Mouse (Mus musculus) erythroblast, adult 5-6 weeks (primary cell): ENCODE data around the gene Ids. TPM values are rescaled to one million over a fixed set of nuclear protein-coding genes. Genes with fewer than 3 reads are reported as not detected.
"Not testable (repeated sequence)": the region's sequence is repeated elsewhere in the genome, so short reads cannot be mapped to it uniquely, and the experiment has no call there.

ENCODE experiments used
- ATAC-seq: replicated peaks from 2 replicates; pipeline ENCODE4 v1.8.0; 2016; ENCODE audit warnings: moderate number of reproducible peaks, mild to moderate bottlenecking, moderate TSS enrichment, inconsistent platforms; ENCODE audit not compliant: poor library complexity, low FRiP score, severe bottlenecking
- total RNA-seq, 2 experiments: library from RNA; stranded (forward) in 1 of 2; stranded (reverse) in 1 of 2; fragments of 150-400 nt in 1 of 2; fragments of 200-764, 138-1000 nt in 1 of 2; gene quantifications; 2 replicates each; pipeline versions ENCODE4 v1.2.3 to v1.2.4; 2015 to 2017; ENCODE audit warnings: low replicate concordance in 2 of 2

Gene Ids
- total RNA-seq (2015; ENCODE audit: low replicate concordance) (13.0 and 13.1 TPM in 2 replicates), total RNA-seq (2017; ENCODE audit: low replicate concordance) (1.7 and 2.2 TPM in 2 replicates)

GRCm38 (mm10) chrX:70364661-70365613 lies at the start of gene Ids:
Gene Ids, minus strand, starts transcription at chrX:70365084.
- peak; percentile 99 for ATAC-seq

- ATAC-seq: not testable (repeated sequence)
Observed at GRCm38 (mm10) chrX:70392636-70393035, 27.8 kb upstream of the Ids start.

GRCm38 (mm10) chrX:70385962-70386351 lies 21.1 kb upstream of the Ids start:
- peak; percentile 66 for ATAC-seq

- peak; percentile 98 for ATAC-seq
Observed at GRCm38 (mm10) chrX:70385276-70385961, 20.5 kb upstream of the Ids start, which contains the start of gene 1110012L19Rik. Gene 1110012L19Rik, plus strand, starts transcription at chrX:70385877.

GRCm38 (mm10) chrX:70384917-70385275 lies 20.0 kb upstream of the Ids start:
- ATAC-seq: no peak

- ATAC-seq: not testable (repeated sequence)
Observed at GRCm38 (mm10) chrX:70374469-70375110, 9.7 kb upstream of the Ids start.

- not testable (repeated sequence) for ATAC-seq
Observed at GRCm38 (mm10) chrX:70369758-70370157, 4.9 kb upstream of the Ids start.

- ATAC-seq: no peak
Observed at GRCm38 (mm10) chrX:70364202-70364601, 682 bp downstream of the Ids start.

- no peak for ATAC-seq
Observed at GRCm38 (mm10) chrX:70363446-70363845, 1.4 kb downstream of the Ids start.

- ATAC-seq: no peak
Observed at GRCm38 (mm10) chrX:70362985-70363384, 1.9 kb downstream of the Ids start.

GRCm38 (mm10) chrX:70330202-70330843 lies 34.6 kb downstream of the Ids start:
- ATAC-seq: no peak

- no peak for ATAC-seq
Observed at GRCm38 (mm10) chrX:70328530-70329143, 36.2 kb downstream of the Ids start.

- no peak for ATAC-seq
Observed at GRCm38 (mm10) chrX:70327656-70328055, 37.2 kb downstream of the Ids start.

- ATAC-seq: no peak
Observed at GRCm38 (mm10) chrX:70319254-70319653, 45.6 kb downstream of the Ids start.

- ATAC-seq: no peak
Observed at GRCm38 (mm10) chrX:70314949-70315641, 49.8 kb downstream of the Ids start.
